10 mouse cellular contexts compared by ENCODE assay signal in genomic region chr17:31747563-31747962, GRCm38 (mm10).
DNase-seq lines count a peak whose midpoint lies in the region; ATAC-seq and TF ChIP-seq lines count a peak whose summit lies in the region.
"Had no signal": no experiment of that assay in that cellular context is flagged by ENCODE, and none has a peak within 500 bp of the region (broad histone marks: within the 10 kb centered on the region; RNA-seq: fewer than 3 reads in every experiment).

No protein-coding gene starts in this region.

- H3K4me3 ChIP-seq in heart, embryonic 13.5 days = no peak overlapping the region
- no peak overlapping the region for H3K4me3 ChIP-seq in brown adipose tissue, adult 24 weeks (ENCODE audit: insufficient read depth, low read depth, low read length)
- no peak overlapping the region for H3K4me3 ChIP-seq in lung, postnatal 0 days (ENCODE audit: low read depth, low read length)
- H3K4me3 ChIP-seq: hindbrain, embryonic 10.5 days had no signal

- TF ChIP-seq EP300 in lung, postnatal 0 days (IDR thresholded peaks at IDR 0.05) = no peak

- no peak overlapping the region; the same call in 1 of the 2 replicates for H3K4me2 ChIP-seq in heart, embryonic 13.5 days
- no peak overlapping the region for H3K4me2 ChIP-seq in lung, postnatal 0 days (replicated peaks; ENCODE audit: low read depth, low read length)

- H3K36me3 ChIP-seq in heart, embryonic 13.5 days = no peaks in the 10 kb centered on the region
- no peaks in the 10 kb centered on the region for H3K36me3 ChIP-seq in lung, postnatal 0 days (ENCODE audit: insufficient read depth, low read length)
- H3K36me3 ChIP-seq: hindbrain, embryonic 10.5 days had no signal

- intact Hi-C loops in heart, postnatal 14 days (cut with DNase I) = loop anchor here (5.0 kb wide), 1 partner anchor 105 kb away; no protein-coding TSS in a partner anchor

- H3K9me3 ChIP-seq in heart, embryonic 13.5 days = no peaks in the 10 kb centered on the region
- no peaks in the 10 kb centered on the region for H3K9me3 ChIP-seq in lung, postnatal 0 days (ENCODE audit: low read length)
- H3K9me3 ChIP-seq: hindbrain, embryonic 10.5 days had no signal

- DNase-seq in heart, postnatal 14 days = no peak
- peak; percentile 62 for DNase-seq in kidney, postnatal 10 days
- peak; percentile 48 for DNase-seq in lung, postnatal 0 days (ENCODE audit: low spot score)
- no peak for DNase-seq in thymus, postnatal 0 days (ENCODE audit: low spot score)
- no peak for DNase-seq in natural killer cell, adult 2 months (ENCODE audit: low spot score in 2 of 2)
- no peak for DNase-seq in thymus, postnatal 36 days
- DNase-seq: cerebellum, adult 11-12 months had no signal

- TF ChIP-seq CTCF in lung, postnatal 0 days (IDR thresholded peaks at IDR 0.05) = no peak

- no peak for ATAC-seq in heart, embryonic 13.5 days (ENCODE audit: extremely low read depth, insufficient number of reproducible peaks, low FRiP score, low TSS enrichment)
- peak; percentile 23 for ATAC-seq in lung, postnatal 0 days

- no peaks in the 10 kb centered on the region for H3K27me3 ChIP-seq in heart, embryonic 13.5 days (replicated peaks)
- H3K27me3 ChIP-seq in lung, postnatal 0 days (replicated peaks; ENCODE audit: insufficient read depth, low read length) = no peaks in the 10 kb centered on the region

- H3K9ac ChIP-seq in heart, embryonic 13.5 days = peak overlapping the region; percentile 72; the same call in 1 of the 2 replicates
- no peak overlapping the region for H3K9ac ChIP-seq in lung, postnatal 0 days (replicated peaks; ENCODE audit: low read depth)

- H3K4me1 ChIP-seq in heart, embryonic 13.5 days = peaks cover 47% of the 10 kb centered on the region
- H3K4me1 ChIP-seq in brown adipose tissue, adult 24 weeks (ENCODE audit: control insufficient read depth, insufficient read depth, insufficient read length, low read length) = peaks cover 16% of the 10 kb centered on the region
- peaks cover 22% of the 10 kb centered on the region for H3K4me1 ChIP-seq in lung, postnatal 0 days (ENCODE audit: insufficient read depth, low read depth, low read length)

- H3K27ac ChIP-seq in heart, embryonic 13.5 days (replicated peaks) = peak overlapping the region; percentile 97
- 0 out of 2 replicates have a peak overlapping the region, but pooled peaks have one; percentile 9 for H3K27ac ChIP-seq in brown adipose tissue, adult 24 weeks (replicated peaks; ENCODE audit: low read depth, low read length)
- peak overlapping the region; percentile 90 for H3K27ac ChIP-seq in lung, postnatal 0 days (ENCODE audit: low read length)

- 74% methylated on average over 2 of the region's 2 CpGs for WGBS in heart, embryonic 13.5 days
- 52% methylated on average over 2 of the region's 2 CpGs for WGBS in lung, postnatal 0 days

Comparison
In these comparisons a context has a peak if more than half of its experiments do, and no peak if none do; other contexts are left out.
1. H3K27ac ChIP-seq: peak in every context shown above with its lines; median percentile 97 in heart, embryonic 13.5 days; 90 in lung, postnatal 0 days; 9 in brown adipose tissue, adult 24 weeks.
2. DNase-seq: peak in kidney, postnatal 10 days (single experiment) and lung, postnatal 0 days (single experiment); none in heart, postnatal 14 days (0 of 2), thymus, postnatal 0 days (single experiment), natural killer cell, adult 2 months (0 of 2) and thymus, postnatal 36 days (0 of 2).